9 mouse cellular contexts compared by ENCODE assay signal in genomic region chr8:13548831-13549230, GRCm38 (mm10). TPM values are rescaled to one million over a fixed set of nuclear protein-coding genes. Genes with fewer than 3 reads are reported as not detected.
DNase-seq lines count a peak whose midpoint lies in the region; ATAC-seq lines count a peak whose summit lies in the region.
"Had no signal": no experiment of that assay in that cellular context is flagged by ENCODE, and none has a peak within 500 bp of the region (broad histone marks: within the 10 kb centered on the region; RNA-seq: fewer than 3 reads in every experiment).

No protein-coding gene starts in this region.

- H3K4me1 ChIP-seq in kidney, embryonic 15.5 days: peaks cover 9% of the 10 kb centered on the region; the same call in 1 of the 2 replicates
- peaks cover 14% of the 10 kb centered on the region for H3K4me1 ChIP-seq in heart, embryonic 16.5 days (ENCODE audit: control insufficient read depth, insufficient read depth, low read length)
- H3K4me1 ChIP-seq in stomach, embryonic 16.5 days (ENCODE audit: control insufficient read depth, insufficient read depth, low read length): peaks cover 15% of the 10 kb centered on the region; the same call in 1 of the 2 replicates
- no peaks in the 10 kb centered on the region for H3K4me1 ChIP-seq in midbrain, embryonic 15.5 days
- no peaks in the 10 kb centered on the region for H3K4me1 ChIP-seq in midbrain, embryonic 16.5 days (ENCODE audit: control insufficient read depth, insufficient read depth, low read length)

- no peaks in the 10 kb centered on the region for H3K9me3 ChIP-seq in kidney, embryonic 15.5 days (replicated peaks)
- peaks cover 8% of the 10 kb centered on the region for H3K9me3 ChIP-seq in heart, embryonic 16.5 days (replicated peaks; ENCODE audit: control insufficient read depth, low read length)
- 0 out of 2 replicates have a peak, but pooled peaks cover 6% of the 10 kb centered on the region for H3K9me3 ChIP-seq in stomach, embryonic 16.5 days (replicated peaks; ENCODE audit: control insufficient read depth, low read length)
- 0 out of 2 replicates have a peak, but pooled peaks cover 2% of the 10 kb centered on the region for H3K9me3 ChIP-seq in midbrain, embryonic 15.5 days
- 0 out of 2 replicates have a peak, but pooled peaks cover 6% of the 10 kb centered on the region for H3K9me3 ChIP-seq in midbrain, embryonic 16.5 days (replicated peaks; ENCODE audit: control insufficient read depth, low read length, poor library complexity, severe bottlenecking)

- no peaks in the 10 kb centered on the region for H3K27me3 ChIP-seq in kidney, embryonic 15.5 days
- H3K27me3 ChIP-seq in heart, embryonic 16.5 days (ENCODE audit: control insufficient read depth, insufficient read depth, low read length): no peaks in the 10 kb centered on the region
- H3K27me3 ChIP-seq in stomach, embryonic 16.5 days (ENCODE audit: control insufficient read depth, insufficient read depth, low read length): no peaks in the 10 kb centered on the region
- no peaks in the 10 kb centered on the region for H3K27me3 ChIP-seq in midbrain, embryonic 15.5 days (replicated peaks)
- no peaks in the 10 kb centered on the region for H3K27me3 ChIP-seq in midbrain, embryonic 16.5 days (ENCODE audit: control insufficient read depth, insufficient read depth, low read depth, low read length)

- peak; percentile 58 for DNase-seq in kidney, adult 18-20 months
- DNase-seq in adrenal gland, postnatal 14 days: peak; percentile 61
- DNase-seq in left cerebral cortex, postnatal 25 days (ENCODE audit: low spot score in 2 of 2): peak; percentile 39 to 62

- H3K4me3 ChIP-seq in kidney, embryonic 15.5 days (replicated peaks): no peak overlapping the region
- H3K4me3 ChIP-seq in heart, embryonic 16.5 days (ENCODE audit: low read length): no peak overlapping the region
- no peak overlapping the region for H3K4me3 ChIP-seq in stomach, embryonic 16.5 days (replicated peaks; ENCODE audit: low read length)
- no peak overlapping the region for H3K4me3 ChIP-seq in midbrain, embryonic 15.5 days
- H3K4me3 ChIP-seq in midbrain, embryonic 16.5 days (ENCODE audit: low read depth, low read length): no peak overlapping the region

- 42% methylated on average over 9 of the region's 9 CpGs for WGBS in kidney, embryonic 15.5 days
- WGBS in heart, embryonic 16.5 days: 33% methylated on average over 9 of the region's 9 CpGs
- WGBS in stomach, embryonic 16.5 days: 26% methylated on average over 9 of the region's 9 CpGs
- WGBS in midbrain, embryonic 15.5 days: 48% methylated on average over 9 of the region's 9 CpGs
- 54% methylated on average over 9 of the region's 9 CpGs for WGBS in midbrain, embryonic 16.5 days

- no peak overlapping the region for H3K4me2 ChIP-seq in kidney, embryonic 15.5 days
- no peak overlapping the region for H3K4me2 ChIP-seq in heart, embryonic 16.5 days (ENCODE audit: low read depth, low read length)
- 0 out of 2 replicates have a peak overlapping the region, but pooled peaks have one; percentile 4 for H3K4me2 ChIP-seq in stomach, embryonic 16.5 days (ENCODE audit: low read depth, low read length)
- no peak overlapping the region for H3K4me2 ChIP-seq in midbrain, embryonic 15.5 days
- no peak overlapping the region for H3K4me2 ChIP-seq in midbrain, embryonic 16.5 days (ENCODE audit: low read length)

- no peak overlapping the region for H3K27ac ChIP-seq in kidney, embryonic 15.5 days
- peak overlapping the region; percentile 21; the same call in 1 of the 2 replicates for H3K27ac ChIP-seq in heart, embryonic 16.5 days (ENCODE audit: low read length)
- peak overlapping the region; percentile 79 for H3K27ac ChIP-seq in stomach, embryonic 16.5 days (ENCODE audit: low read length)
- no peak overlapping the region for H3K27ac ChIP-seq in midbrain, embryonic 15.5 days
- H3K27ac ChIP-seq in midbrain, embryonic 16.5 days (ENCODE audit: low read length): no peak overlapping the region

- intact Hi-C loops in left cerebral cortex, postnatal 25 days (cut with DNase I): loop anchor here (5.0 kb wide), 1 partner anchor 87 kb away; no protein-coding TSS in a partner anchor

- H3K36me3 ChIP-seq in kidney, embryonic 15.5 days: no peaks in the 10 kb centered on the region
- no peaks in the 10 kb centered on the region for H3K36me3 ChIP-seq in heart, embryonic 16.5 days (ENCODE audit: control insufficient read depth, insufficient read depth)
- H3K36me3 ChIP-seq in stomach, embryonic 16.5 days (ENCODE audit: control insufficient read depth, insufficient read depth, low read length): no peaks in the 10 kb centered on the region
- H3K36me3 ChIP-seq in midbrain, embryonic 15.5 days (replicated peaks): no peaks in the 10 kb centered on the region
- no peaks in the 10 kb centered on the region for H3K36me3 ChIP-seq in midbrain, embryonic 16.5 days (ENCODE audit: control insufficient read depth, insufficient read depth, low read length)

- H3K9ac ChIP-seq in kidney, embryonic 15.5 days: no peak overlapping the region
- no peak overlapping the region for H3K9ac ChIP-seq in heart, embryonic 16.5 days (ENCODE audit: low read length)
- H3K9ac ChIP-seq in stomach, embryonic 16.5 days (ENCODE audit: low read length): peak overlapping the region; percentile 63
- no peak overlapping the region for H3K9ac ChIP-seq in midbrain, embryonic 15.5 days
- no peak overlapping the region for H3K9ac ChIP-seq in midbrain, embryonic 16.5 days (ENCODE audit: low read depth, low read length)

- no peak for ATAC-seq in kidney, embryonic 15.5 days (replicated peaks; ENCODE audit: low FRiP score)
- peak; percentile 50 for ATAC-seq in heart, embryonic 16.5 days (replicated peaks; ENCODE audit: extremely low read depth, insufficient read depth, low FRiP score)
- ATAC-seq in stomach, embryonic 16.5 days (ENCODE audit: insufficient read depth, low FRiP score): peak; percentile 42
- ATAC-seq in midbrain, embryonic 15.5 days (replicated peaks): no peak
- no peak for ATAC-seq in midbrain, embryonic 16.5 days

RNA-seq across cellular contexts. Expression of gene 1700029H14Rik, which starts 13.4 kb away (rescaled TPM):
- not detected in 2 replicates for polyA plus RNA-seq in kidney, embryonic 15.5 days (2015; fragmentation: Nextera tagmentation; extraction: Ambion mirVana)
- not detected in 2 replicates for total RNA-seq in adrenal gland, postnatal 14 days (2021)
- polyA plus RNA-seq in heart, embryonic 16.5 days (2015; fragmentation: Nextera tagmentation; extraction: Ambion mirVana): not detected in 2 replicates
- total RNA-seq in left cerebral cortex, postnatal 25 days (2021): not detected
- polyA plus RNA-seq in stomach, embryonic 16.5 days (2015; fragmentation: Nextera tagmentation; extraction: Ambion mirVana): not detected in 2 replicates
- polyA plus RNA-seq in midbrain, embryonic 15.5 days (2015; fragmentation: Nextera tagmentation; extraction: Ambion mirVana): not detected in 2 replicates
- polyA plus RNA-seq in midbrain, embryonic 16.5 days (2015; fragmentation: Nextera tagmentation; extraction: Ambion mirVana): not detected in 2 replicates
- total RNA-seq: liver, adult 2 months had no signal
- polyA plus RNA-seq: liver, adult 2 months had no signal

RNA-seq across cellular contexts. Expression of gene Gas6, which starts 54.5 kb away (rescaled TPM):
- 52.2 and 55.3 TPM in 2 replicates for polyA plus RNA-seq in kidney, embryonic 15.5 days (2015; fragmentation: Nextera tagmentation; extraction: Ambion mirVana)
- 76.0 and 81.6 TPM in 2 replicates for total RNA-seq in adrenal gland, postnatal 14 days (2021)
- polyA plus RNA-seq in heart, embryonic 16.5 days (2015; fragmentation: Nextera tagmentation; extraction: Ambion mirVana): 268 and 275 TPM in 2 replicates
- 10 to 100 TPM; 97.5 to 98.9 TPM for total RNA-seq in left cerebral cortex, postnatal 25 days (2021)
- 151 and 162 TPM in 2 replicates for polyA plus RNA-seq in stomach, embryonic 16.5 days (2015; fragmentation: Nextera tagmentation; extraction: Ambion mirVana)
- polyA plus RNA-seq in midbrain, embryonic 15.5 days (2015; fragmentation: Nextera tagmentation; extraction: Ambion mirVana): 36.8 and 42.7 TPM in 2 replicates
- polyA plus RNA-seq in midbrain, embryonic 16.5 days (2015; fragmentation: Nextera tagmentation; extraction: Ambion mirVana): 37.7 and 45.7 TPM in 2 replicates

Comparison
In these comparisons a context has a peak if more than half of its experiments do, and no peak if none do; other contexts are left out.
1. ATAC-seq: peak in heart, embryonic 16.5 days (single experiment) and stomach, embryonic 16.5 days (single experiment); none in kidney, embryonic 15.5 days (single experiment), midbrain, embryonic 15.5 days (single experiment) and midbrain, embryonic 16.5 days (single experiment).
2. H3K27ac ChIP-seq: peak in heart, embryonic 16.5 days (single experiment) and stomach, embryonic 16.5 days (single experiment); none in kidney, embryonic 15.5 days (single experiment), midbrain, embryonic 15.5 days (single experiment) and midbrain, embryonic 16.5 days (single experiment).
3. Peak in every context shown above with its lines, with median percentiles within 50 percentile points of each other: DNase-seq.